Mouse (Mus musculus) bone marrow macrophage, adult 2 months (primary cell): Measurements from ENCODE around the gene Fuca1.

ENCODE experiments used
- CTCF ChIP-seq: IDR thresholded peaks from 2 replicates; pipeline ENCODE4 v1.5.1; 2012; ENCODE audit warnings: low read depth, mild to moderate bottlenecking, low read length, moderate library complexity
- POLR2A ChIP-seq: IDR thresholded peaks from 2 replicates; pipeline ENCODE4 v1.6.1; 2012; ENCODE audit warnings: mild to moderate bottlenecking, low read depth, low read length, borderline replicate concordance

GRCm38 (mm10) chr4:135969070-135969750, 48.7 kb downstream of the Fuca1 start:
- TF ChIP-seq CTCF (no peak), POLR2A (no peak)
